Mouse (Mus musculus) frontal cortex, postnatal 25 days (tissue): ENCODE measurements around the gene Jup.

ENCODE experiments used
- DNase-seq, 2 experiments: peaks; one replicate each; pipeline ENCODE4 v3.0.0; 2022; ENCODE audit warnings: low spot score in 2 of 2

Jup gene

GRCm38 (mm10) chr11:100408076-100408834 is 10.7 kb upstream of the Jup start:
- DNase-seq: peak in 1 of 2 experiments; percentile 56

- DNase-seq: no peak
Measured at GRCm38 (mm10) chr11:100406995-100407705, 9.6 kb upstream of the Jup start.

GRCm38 (mm10) chr11:100406273-100406672 is 8.7 kb upstream of the Jup start:
- DNase-seq: no peak

GRCm38 (mm10) chr11:100404456-100405074 is 7.0 kb upstream of the Jup start:
- DNase-seq: no peak

- no peak for DNase-seq
Measured at GRCm38 (mm10) chr11:100403445-100404134, 6.0 kb upstream of the Jup start.

GRCm38 (mm10) chr11:100402682-100403081 is 5.1 kb upstream of the Jup start:
- no peak for DNase-seq

- no peak for DNase-seq
Measured at GRCm38 (mm10) chr11:100402240-100402639, 4.7 kb upstream of the Jup start.

- no peak for DNase-seq
Measured at GRCm38 (mm10) chr11:100400842-100401241, 3.3 kb upstream of the Jup start.

- no peak for DNase-seq
Measured at GRCm38 (mm10) chr11:100399727-100400538, 2.4 kb upstream of the Jup start.

GRCm38 (mm10) chr11:100399320-100399719 is 1.8 kb upstream of the Jup start:
- no peak for DNase-seq

GRCm38 (mm10) chr11:100398517-100398916 is 954 bp upstream of the Jup start:
- DNase-seq: no peak

GRCm38 (mm10) chr11:100396886-100397599 is 520 bp downstream of the Jup start:
- DNase-seq: peak in 1 of 2 experiments; percentile 29

GRCm38 (mm10) chr11:100395861-100396631 is 1.5 kb downstream of the Jup start:
- no peak for DNase-seq

GRCm38 (mm10) chr11:100395200-100395599 is 2.4 kb downstream of the Jup start:
- DNase-seq: no peak

GRCm38 (mm10) chr11:100394353-100395074 is 3.0 kb downstream of the Jup start:
- no peak for DNase-seq

- no peak for DNase-seq
Measured at GRCm38 (mm10) chr11:100393733-100394132, 3.8 kb downstream of the Jup start.

GRCm38 (mm10) chr11:100392958-100393357 is 4.6 kb downstream of the Jup start:
- DNase-seq: no peak

GRCm38 (mm10) chr11:100391884-100392345 is 5.6 kb downstream of the Jup start:
- no peak for DNase-seq
